Mouse (Mus musculus) MEL (cell line): ENCODE measurements around the gene Chd5. TPM values are rescaled to one million over a fixed set of nuclear protein-coding genes. Genes with fewer than 3 reads are reported as not detected.

ENCODE experiments used
- DNase-seq: peaks from one replicate; pipeline ENCODE4 v3.0.0; 2011; ENCODE audit warnings: low read depth, low spot score
- H3K27ac ChIP-seq: 2 replicates; pipeline ENCODE4 v1.5.1; 2012; ENCODE audit warnings: low read depth, mild to moderate bottlenecking, control low read depth, low read length, moderate library complexity; ENCODE audit not compliant: control insufficient read depth
- H3K27me3 ChIP-seq, 2 experiments: fragments of 150-350 bp in 1 of 2; sonication (generic) in 1 of 2; 2 replicates each; pipeline ENCODE4 v1.6.1; 2012; ENCODE audit warnings: low read length in 2 of 2, mild to moderate bottlenecking in 2 of 2, improper control_type of control experiment in 1 of 2, moderate library complexity in 1 of 2; ENCODE audit not compliant: insufficient read depth in 2 of 2, control insufficient read depth in 1 of 2
- H3K36me3 ChIP-seq, 2 experiments: 2 replicates each; pipeline ENCODE4 v1.6.1; 2012 to 2014; ENCODE audit warnings: low read length in 2 of 2, improper control_type of control experiment in 1 of 2, inconsistent platforms in 1 of 2, mild to moderate bottlenecking in 1 of 2; ENCODE audit not compliant: insufficient read depth in 2 of 2, control insufficient read depth in 1 of 2
- H3K4me1 ChIP-seq, 2 experiments: fragments of 150-350 bp in 1 of 2; sonication (generic) in 1 of 2; 2 replicates each; pipeline ENCODE4 v1.6.1; 2012; ENCODE audit warnings: low read length in 2 of 2, improper control_type of control experiment in 1 of 2, mild to moderate bottlenecking in 1 of 2; ENCODE audit not compliant: insufficient read depth in 2 of 2, control insufficient read depth in 1 of 2
- H3K4me3 ChIP-seq, 2 experiments: fragments of 150-350 bp in 1 of 2; sonication (generic) in 1 of 2; 2 replicates each; pipeline ENCODE4 v1.5.1; 2012; ENCODE audit warnings: low read depth in 2 of 2, low read length in 2 of 2, mild to moderate bottlenecking in 2 of 2, moderate library complexity in 2 of 2, control low read depth in 1 of 2, improper control_type of control experiment in 1 of 2; ENCODE audit not compliant: control insufficient read depth in 1 of 2, insufficient read depth in 1 of 2
- H3K79me2 ChIP-seq: 2 replicates; pipeline ENCODE4 v1.6.1; 2012; ENCODE audit warnings: mild to moderate bottlenecking, low read length, moderate library complexity; ENCODE audit not compliant: control insufficient read depth, poor library complexity, insufficient read depth
- H3K9ac ChIP-seq: 2 replicates; pipeline ENCODE4 v1.6.1; 2012; ENCODE audit warnings: low read depth, mild to moderate bottlenecking, control low read depth, low read length, moderate library complexity; ENCODE audit not compliant: control insufficient read depth, poor library complexity, severe bottlenecking
- H3K9me3 ChIP-seq: fragments of 150-350 bp; sonication (generic); replicated peaks from 2 replicates; pipeline ENCODE4 v1.6.1; 2012; ENCODE audit warnings: mild to moderate bottlenecking, low read length, improper control_type of control experiment, moderate library complexity; ENCODE audit not compliant: insufficient read depth
- CHD1 ChIP-seq: IDR thresholded peaks from 2 replicates; pipeline ENCODE4 v1.6.1; 2012; ENCODE audit warnings: low read depth, mild to moderate bottlenecking, inconsistent platforms, low read length, improper control_type of control experiment
- E2F4 ChIP-seq: IDR thresholded peaks from 2 replicates; pipeline ENCODE4 v1.6.1; 2011; ENCODE audit warnings: low read depth, low read length, improper control_type of control experiment, borderline replicate concordance
- EP300 ChIP-seq, 2 experiments: IDR thresholded peaks; 2 replicates each; pipeline ENCODE4 v1.6.1; 2011; ENCODE audit warnings: improper control_type of control experiment in 2 of 2, low read length in 2 of 2, low read depth in 1 of 2, mild to moderate bottlenecking in 1 of 2
- ETS1 ChIP-seq: IDR thresholded peaks from 2 replicates; pipeline ENCODE4 v1.6.1; 2012; ENCODE audit warnings: low read depth, mild to moderate bottlenecking, inconsistent platforms, low read length, improper control_type of control experiment, moderate library complexity
- JUND ChIP-seq: IDR thresholded peaks from 2 replicates; pipeline ENCODE4 v1.6.1; 2011; ENCODE audit warnings: low read depth, mild to moderate bottlenecking, improper control_type of control experiment, low read length
- KAT2A ChIP-seq: conservative IDR thresholded peaks from 2 replicates; pipeline ENCODE4 v1.6.1; 2012; ENCODE audit warnings: low read depth, low read length, improper control_type of control experiment, inconsistent platforms
- MAFK ChIP-seq: IDR thresholded peaks from 2 replicates; pipeline ENCODE4 v1.6.1; 2011; ENCODE audit warnings: low read depth, mild to moderate bottlenecking, low read length, improper control_type of control experiment, borderline replicate concordance
- MAZ ChIP-seq: IDR thresholded peaks from 2 replicates; pipeline ENCODE4 v1.6.1; 2012; ENCODE audit warnings: low read depth, mild to moderate bottlenecking, inconsistent platforms, low read length, improper control_type of control experiment
- MEF2A ChIP-seq: IDR thresholded peaks from 2 replicates; pipeline ENCODE4 v1.6.1; 2014; ENCODE audit warnings: low read depth, mild to moderate bottlenecking, inconsistent platforms, low read length, improper control_type of control experiment; ENCODE audit not compliant: poor library complexity, insufficient replicate concordance, severe bottlenecking; ENCODE audit errors: extremely low read depth
- MXI1 ChIP-seq: IDR thresholded peaks from 2 replicates; pipeline ENCODE4 v1.6.1; 2011; ENCODE audit warnings: mild to moderate bottlenecking, low read depth, low read length, improper control_type of control experiment
- NELFE ChIP-seq: IDR thresholded peaks from 2 replicates; pipeline ENCODE4 v1.6.1; 2011; ENCODE audit warnings: low read depth, low read length, improper control_type of control experiment
- POLR2A ChIP-seq, 2 experiments: IDR thresholded peaks; 2 replicates each; pipeline ENCODE4 v1.6.1; 2011 to 2012; ENCODE audit warnings: low read length in 2 of 2, mild to moderate bottlenecking in 2 of 2, control low read depth in 1 of 2, improper control_type of control experiment in 1 of 2, low read depth in 1 of 2, moderate library complexity in 1 of 2; ENCODE audit not compliant: control insufficient read depth in 1 of 2, insufficient read depth in 1 of 2, poor library complexity in 1 of 2
- POLR2AphosphoS2 ChIP-seq: IDR thresholded peaks from 2 replicates; pipeline ENCODE4 v1.6.1; 2011; ENCODE audit warnings: low read length, improper control_type of control experiment
- RAD21 ChIP-seq: IDR thresholded peaks from 2 replicates; pipeline ENCODE4 v1.6.1; 2011; ENCODE audit warnings: mild to moderate bottlenecking, low read depth, low read length, improper control_type of control experiment
- RCOR1 ChIP-seq: IDR thresholded peaks from 2 replicates; pipeline ENCODE4 v1.6.1; 2012; ENCODE audit warnings: low read depth, mild to moderate bottlenecking, inconsistent platforms, low read length, improper control_type of control experiment
- TAL1 ChIP-seq: IDR thresholded peaks from 2 replicates; pipeline ENCODE4 v1.6.1; 2012; ENCODE audit warnings: mild to moderate bottlenecking, inconsistent platforms, low read length, moderate library complexity, mixed read lengths
- ZC3H11A ChIP-seq: IDR thresholded peaks from 2 replicates; pipeline ENCODE4 v1.6.1; 2012; ENCODE audit warnings: low read depth, mild to moderate bottlenecking, inconsistent platforms, low read length, improper control_type of control experiment
- ZKSCAN1 ChIP-seq: IDR thresholded peaks from 2 replicates; pipeline ENCODE4 v1.6.1; 2012; ENCODE audit warnings: low read depth, mild to moderate bottlenecking, inconsistent platforms, low read length, improper control_type of control experiment, moderate library complexity
- polyA plus RNA-seq, 2 experiments: library from polyadenylated mRNA; stranded (reverse) in 1 of 2; unstranded in 1 of 2; fragments of >175 nt in 1 of 2; fragments of >200 nt in 1 of 2; gene quantifications; 2 replicates each; pipeline versions ENCODE4 v1.2.1 to v1.2.4; 2012; ENCODE audit warnings: low replicate concordance in 2 of 2, low read depth in 1 of 2; ENCODE audit not compliant: insufficient read length in 2 of 2, insufficient read depth in 1 of 2, missing spikeins in 1 of 2
- total RNA-seq: library from RNA; depleted of rRNA; stranded (reverse); fragments of 300-350 nt; gene quantifications from 2 replicates; pipeline ENCODE4 v1.2.3, GENCODE M21; 2012

The Chd5 gene
- total and polyA plus RNA-seq, 3 experiments, result 0.15 to 0.91 TPM; not detected in 1

DNA sequence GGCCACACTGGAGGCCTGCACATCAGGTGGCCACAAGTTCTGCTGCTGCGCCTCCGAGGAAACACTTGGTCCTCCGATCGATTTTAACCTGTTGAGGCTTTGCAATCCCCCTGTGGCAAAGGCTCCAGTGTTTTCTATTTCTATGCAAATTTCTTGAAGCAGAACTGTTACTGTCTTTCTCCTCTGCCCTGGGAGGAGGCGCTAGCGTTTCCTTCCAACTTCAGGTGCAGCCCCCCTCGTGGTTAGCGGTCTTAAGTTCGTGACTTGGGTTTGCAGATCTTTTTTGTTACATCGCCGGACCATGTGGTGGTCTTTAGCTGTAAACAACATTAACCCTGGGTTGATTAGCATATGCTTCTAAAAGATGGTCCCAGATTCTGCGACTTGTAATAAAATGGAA, 4.9 kb upstream of the Chd5 start:
- DNase-seq, result peak; percentile 15
- TF ChIP-seq EP300 (IDR thresholded peaks at IDR 0.05; ENCODE audit: low read depth in 1 of 2, low read length in 2 of 2), result no peak
- TF ChIP-seq POLR2AphosphoS2, result peak; percentile 4; the same call in 1 of the 2 replicates
- Histone ChIP-seq H3K27me3 (no peaks in the 10 kb centered on the region), H3K36me3 (peaks cover 9 to 10% of the 10 kb centered on the region in 2 experiments), H3K9ac (no peak overlapping the region), H3K79me2 (peaks cover 20% of the 10 kb centered on the region), H3K4me3 (no peak overlapping the region), H3K9me3 (no peaks in the 10 kb centered on the region), H3K4me1 (0 out of 4 replicates have a peak, but pooled peaks cover 0 to 5% of the 10 kb centered on the region in 2 experiments), H3K27ac (no peak overlapping the region)

DNA sequence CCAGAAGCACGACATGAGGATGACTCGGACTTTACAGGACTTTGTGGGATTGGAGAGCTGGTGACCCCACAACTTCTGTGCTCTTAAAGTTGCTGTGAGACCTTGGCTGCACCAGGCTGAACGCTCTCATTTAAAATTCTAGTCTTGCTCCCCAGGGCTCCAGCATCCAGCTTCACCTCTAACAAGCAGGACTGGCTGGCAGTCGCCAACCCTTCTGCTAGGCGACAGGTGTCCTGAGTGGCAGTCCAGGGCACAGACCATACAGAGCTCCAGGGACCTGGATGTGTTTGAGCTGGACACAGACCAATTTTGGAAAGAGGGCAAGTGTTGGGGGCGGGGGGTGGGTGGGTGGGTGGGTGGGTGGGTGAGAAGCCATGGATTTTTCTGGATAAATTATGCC, 679 bp upstream of the Chd5 start:
- no peak for TF ChIP-seq TAL1
- TF ChIP-seq MEF2A, result no peak
- TF ChIP-seq E2F4, result no peak
- TF ChIP-seq POLR2A (IDR thresholded peaks at IDR 0.05; ENCODE audit: control insufficient read depth in 1 of 2, insufficient read depth in 1 of 2, low read depth in 1 of 2, low read length in 2 of 2, poor library complexity in 1 of 2), result no peak
- TF ChIP-seq MAZ, result no peak
- TF ChIP-seq ZKSCAN1, result no peak
- Histone ChIP-seq H3K27ac (no peak overlapping the region), H3K27me3 (no peaks in the 10 kb centered on the region), H3K4me1 (no peaks in the 10 kb centered on the region), H3K79me2 (no peaks in the 10 kb centered on the region), H3K9ac (no peak overlapping the region), H3K9me3 (no peaks in the 10 kb centered on the region), H3K36me3 (no peaks in the 10 kb centered on the region; a peak in 1 of 4 replicates), H3K4me3 (no peak overlapping the region)
- no peak for DNase-seq

DNA sequence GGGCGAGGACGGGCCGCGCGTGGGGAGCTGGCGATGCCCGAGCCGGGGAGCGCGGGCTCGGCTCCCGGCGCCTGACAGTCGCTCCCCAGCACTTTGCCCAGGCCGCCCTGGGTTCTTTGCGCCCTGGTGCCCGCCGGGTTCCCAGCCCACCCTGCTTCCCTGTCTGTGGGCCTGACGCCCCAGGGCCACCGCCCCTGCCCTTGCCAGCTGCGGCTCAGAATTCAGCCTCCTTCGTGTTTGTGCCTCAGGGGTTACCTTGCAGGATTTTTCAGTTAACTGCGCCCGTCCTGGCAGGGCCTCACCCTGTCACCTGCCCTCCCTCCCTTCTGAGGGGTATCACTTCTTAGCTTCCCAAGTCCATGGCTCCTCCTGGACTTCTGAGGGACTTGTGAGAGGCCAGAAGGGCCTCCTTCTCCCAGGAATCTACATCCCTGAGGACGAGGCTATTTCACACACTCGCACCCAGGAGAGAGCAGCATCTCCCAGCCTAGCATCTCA, 891 bp downstream of the Chd5 start:
- no peak overlapping the region for H3K27ac ChIP-seq
- H3K27me3 ChIP-seq, result no peaks in the 10 kb centered on the region
- TF ChIP-seq RCOR1, result no peak
- no peak for TF ChIP-seq RAD21
- no peak for TF ChIP-seq JUND
- TF ChIP-seq TAL1, result no peak
- no peak for TF ChIP-seq KAT2A
- TF ChIP-seq ZC3H11A, result no peak
- TF ChIP-seq ETS1, result no peak
- no peak for TF ChIP-seq MAFK
- TF ChIP-seq MXI1, result no peak
- TF ChIP-seq EP300 (IDR thresholded peaks at IDR 0.05; ENCODE audit: low read depth in 1 of 2, low read length in 2 of 2), result no peak
- no peak for TF ChIP-seq ZKSCAN1
- TF ChIP-seq MEF2A, result no peak
- TF ChIP-seq CHD1, result no peak
- no peak for TF ChIP-seq NELFE
- TF ChIP-seq, all 39 proteins: peak for 0
- H3K9ac ChIP-seq, result no peak overlapping the region
- DNase-seq, result no peak
- no peaks in the 10 kb centered on the region for H3K9me3 ChIP-seq
- peaks cover 0 to 3% of the 10 kb centered on the region in 2 experiments; a peak in 1 of 4 replicates for H3K4me1 ChIP-seq
- no peaks in the 10 kb centered on the region for H3K36me3 ChIP-seq
- H3K4me3 ChIP-seq, result no peak overlapping the region
- no peaks in the 10 kb centered on the region for H3K79me2 ChIP-seq
